Mouse (Mus musculus): ENCODE results near the gene Acsm4.
A peak's percentile ranks its signal among the peaks of the same experiment; 100 is the strongest.
"Not testable (repeated sequence)": the region's sequence is repeated elsewhere in the genome, so short reads cannot be mapped to it uniquely, and the experiment has no call there.

Acsm4 gene

GRCm38 (mm10) chr7:119689726-119690125 is at the start of gene Acsm4:
TSS of gene Acsm4 (plus strand) at chr7:119690026.
- no peak for DNase-seq (ENCODE audit: low spot score)

- DNase-seq (ENCODE audit: low spot score): no peak
These were observed 47.5 kb upstream of the Acsm4 start for GRCm38 (mm10) chr7:119642307-119642706.

- DNase-seq (ENCODE audit: low spot score): no peak
These were observed 21.9 kb upstream of the Acsm4 start for GRCm38 (mm10) chr7:119667893-119668292.

- no peak for DNase-seq (ENCODE audit: low spot score)
These were observed 19.4 kb upstream of the Acsm4 start for GRCm38 (mm10) chr7:119670395-119670794.

GRCm38 (mm10) chr7:119670925-119671324 is 18.9 kb upstream of the Acsm4 start:
- no peak for DNase-seq (ENCODE audit: low spot score)

- DNase-seq (ENCODE audit: low spot score): peak; percentile 16
These were observed 16.4 kb upstream of the Acsm4 start for GRCm38 (mm10) chr7:119673465-119673864.

- no peak for DNase-seq (ENCODE audit: low spot score)
These were observed 9.7 kb upstream of the Acsm4 start for GRCm38 (mm10) chr7:119680107-119680506.

- no peak for DNase-seq (ENCODE audit: low spot score)
These were observed 7.1 kb upstream of the Acsm4 start for GRCm38 (mm10) chr7:119682699-119683098.

- no peak for DNase-seq (ENCODE audit: low spot score)
These were observed 2.5 kb downstream of the Acsm4 start for GRCm38 (mm10) chr7:119692302-119692701.

- DNase-seq (ENCODE audit: low spot score): no peak
These were observed 5.1 kb downstream of the Acsm4 start for GRCm38 (mm10) chr7:119694926-119695325.

GRCm38 (mm10) chr7:119714111-119714510 is 24.3 kb downstream of the Acsm4 start:
- no peak for DNase-seq (ENCODE audit: low spot score)

GRCm38 (mm10) chr7:119720253-119720946 is 30.6 kb downstream of the Acsm4 start, which contains the start of gene Thumpd1:
TSS of gene Thumpd1 (minus strand) at chr7:119720798.
- DNase-seq (ENCODE audit: low spot score): peak; percentile 91

GRCm38 (mm10) chr7:119720947-119721310 is 31.1 kb downstream of the Acsm4 start:
- peak; percentile 5 for DNase-seq (ENCODE audit: low spot score)

- no peak for DNase-seq (ENCODE audit: low spot score)
These were observed 37.8 kb downstream of the Acsm4 start for GRCm38 (mm10) chr7:119727621-119728020.

GRCm38 (mm10) chr7:119731262-119731661 is 41.4 kb downstream of the Acsm4 start:
- DNase-seq (ENCODE audit: low spot score): not testable (repeated sequence)

GRCm38 (mm10) chr7:119738877-119739276 is 49.1 kb downstream of the Acsm4 start:
- DNase-seq (ENCODE audit: low spot score): no peak

GRCm38 (mm10) chr7:119739798-119740468 is 50.1 kb downstream of the Acsm4 start:
- not testable (repeated sequence) for DNase-seq (ENCODE audit: low spot score)

GRCm38 (mm10) chr7:119744321-119744720 is 54.5 kb downstream of the Acsm4 start:
- no peak for DNase-seq (ENCODE audit: low spot score)

- DNase-seq (ENCODE audit: low spot score): no peak
These were observed 56.0 kb downstream of the Acsm4 start for GRCm38 (mm10) chr7:119745869-119746268.

GRCm38 (mm10) chr7:119748761-119749160 is 58.9 kb downstream of the Acsm4 start:
- DNase-seq (ENCODE audit: low spot score): no peak

- no peak for DNase-seq (ENCODE audit: low spot score)
These were observed 60.1 kb downstream of the Acsm4 start for GRCm38 (mm10) chr7:119749942-119750341.

GRCm38 (mm10) chr7:119753696-119754095 is 63.9 kb downstream of the Acsm4 start:
- no peak for DNase-seq (ENCODE audit: low spot score)

- no peak for DNase-seq (ENCODE audit: low spot score)
These were observed 70.7 kb downstream of the Acsm4 start, which contains the start of gene Acsm3 for GRCm38 (mm10) chr7:119760527-119760951. TSS of gene Acsm3 (plus strand) at chr7:119760923.
